Mouse (Mus musculus): Measurements from ENCODE around the gene Plcb4. TPM values are rescaled to one million over a fixed set of nuclear protein-coding genes. Genes with fewer than 3 reads are reported as not detected.

Gene Plcb4
- polyA plus RNA-seq, 1 experiment from 2014 or later = 14.4 TPM

- WGBS = 67% methylated on average over 5 of the region's 5 CpGs
- no peaks in the 10 kb centered on the region for H3K9me3 ChIP-seq (ENCODE audit: control insufficient read depth, low read length)
- no peaks in the 10 kb centered on the region for H3K27me3 ChIP-seq (ENCODE audit: control insufficient read depth, insufficient read depth, low read length)
- H3K9ac ChIP-seq (ENCODE audit: low read length) = no peak overlapping the region
- DNase-seq (ENCODE audit: low spot score) (no peak), ATAC-seq (ENCODE audit: low FRiP score, low TSS enrichment) (no peak)
- no peak overlapping the region for H3K4me3 ChIP-seq (ENCODE audit: low read depth, low read length)
- H3K27ac ChIP-seq (replicated peaks) = no peak overlapping the region
- TF ChIP-seq EP300 (optimal IDR thresholded peaks at IDR 0.05) (no peak), CTCF (IDR thresholded peaks at IDR 0.05; ENCODE audit: low read depth) (no peak)
- no peaks in the 10 kb centered on the region for H3K36me3 ChIP-seq (ENCODE audit: control insufficient read depth, insufficient read depth, low read length)
- H3K4me2 ChIP-seq (replicated peaks; ENCODE audit: low read depth) = no peak overlapping the region
- H3K4me1 ChIP-seq (replicated peaks; ENCODE audit: control insufficient read depth, insufficient read depth) = no peaks in the 10 kb centered on the region
These were observed 89.6 kb downstream of the Plcb4 start for GRCm38 (mm10) chr2:135748441-135748840.

GRCm38 (mm10) chr2:135749606-135750005, 90.8 kb downstream of the Plcb4 start:
- Histone ChIP-seq H3K4me1 (replicated peaks; ENCODE audit: control insufficient read depth, insufficient read depth) (no peaks in the 10 kb centered on the region), H3K27ac (replicated peaks) (no peak overlapping the region), H3K27me3 (ENCODE audit: control insufficient read depth, insufficient read depth, low read length) (no peaks in the 10 kb centered on the region), H3K4me3 (ENCODE audit: low read depth, low read length) (no peak overlapping the region), H3K9me3 (ENCODE audit: control insufficient read depth, low read length) (no peaks in the 10 kb centered on the region), H3K36me3 (ENCODE audit: control insufficient read depth, insufficient read depth, low read length) (no peaks in the 10 kb centered on the region), H3K4me2 (replicated peaks; ENCODE audit: low read depth) (no peak overlapping the region), H3K9ac (ENCODE audit: low read length) (no peak overlapping the region)
- TF ChIP-seq EP300 (optimal IDR thresholded peaks at IDR 0.05) (no peak), CTCF (IDR thresholded peaks at IDR 0.05; ENCODE audit: low read depth) (no peak)
- WGBS = 64% methylated on average over 15 of the region's 15 CpGs
- ATAC-seq (ENCODE audit: low FRiP score, low TSS enrichment) = no peak
- DNase-seq (ENCODE audit: low spot score) = no peak

DNA sequence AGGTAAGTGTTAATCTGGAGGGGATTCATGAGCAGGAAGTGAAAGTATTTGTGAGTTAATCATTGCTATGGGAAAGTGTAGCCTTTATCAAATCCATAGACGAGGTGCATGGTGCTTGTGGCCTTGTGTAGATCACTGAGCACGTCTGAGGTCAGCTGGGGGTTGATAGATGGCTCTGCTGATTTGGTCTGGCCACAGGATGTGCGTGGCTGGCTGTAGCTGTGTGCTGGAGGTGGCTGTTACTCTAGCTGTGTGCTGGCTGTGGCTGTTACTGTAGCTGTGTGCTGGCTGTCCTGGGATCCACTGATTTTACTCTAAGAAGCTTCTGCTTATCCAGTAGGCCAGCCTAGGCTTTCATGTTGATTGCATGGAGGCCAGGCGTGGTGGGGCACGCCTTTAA, 91.9 kb downstream of the Plcb4 start:
- DNase-seq (ENCODE audit: low spot score) (no peak), ATAC-seq (ENCODE audit: low FRiP score, low TSS enrichment) (no peak)
- H3K27ac ChIP-seq (replicated peaks) = no peak overlapping the region
- H3K27me3 ChIP-seq (ENCODE audit: control insufficient read depth, insufficient read depth, low read length) = no peaks in the 10 kb centered on the region
- no peaks in the 10 kb centered on the region for H3K36me3 ChIP-seq (ENCODE audit: control insufficient read depth, insufficient read depth, low read length)
- 64% methylated on average over 5 of the region's 5 CpGs for WGBS
- H3K9ac ChIP-seq (ENCODE audit: low read length) = no peak overlapping the region
- TF ChIP-seq EP300 (optimal IDR thresholded peaks at IDR 0.05) (no peak), CTCF (IDR thresholded peaks at IDR 0.05; ENCODE audit: low read depth) (no peak)
- no peak overlapping the region for H3K4me3 ChIP-seq (ENCODE audit: low read depth, low read length)
- H3K9me3 ChIP-seq (ENCODE audit: control insufficient read depth, low read length) = no peaks in the 10 kb centered on the region
- H3K4me1 ChIP-seq (replicated peaks; ENCODE audit: control insufficient read depth, insufficient read depth) = no peaks in the 10 kb centered on the region
- H3K4me2 ChIP-seq (replicated peaks; ENCODE audit: low read depth) = no peak overlapping the region

GRCm38 (mm10) chr2:135755792-135756191, 97.0 kb downstream of the Plcb4 start:
- no peaks in the 10 kb centered on the region for H3K9me3 ChIP-seq (ENCODE audit: control insufficient read depth, low read length)
- H3K27me3 ChIP-seq (ENCODE audit: control insufficient read depth, insufficient read depth, low read length) = no peaks in the 10 kb centered on the region
- H3K9ac ChIP-seq (ENCODE audit: low read length) = no peak overlapping the region
- H3K4me3 ChIP-seq (ENCODE audit: low read depth, low read length) = no peak overlapping the region
- no peak for TF ChIP-seq CTCF (IDR thresholded peaks at IDR 0.05; ENCODE audit: low read depth)
- TF ChIP-seq EP300 (optimal IDR thresholded peaks at IDR 0.05) = no peak
- 84% methylated on average over 5 of the region's 5 CpGs for WGBS
- no peak overlapping the region for H3K4me2 ChIP-seq (replicated peaks; ENCODE audit: low read depth)
- ATAC-seq (ENCODE audit: low FRiP score, low TSS enrichment) (no peak), DNase-seq (ENCODE audit: low spot score) (no peak)
- H3K4me1 ChIP-seq (replicated peaks; ENCODE audit: control insufficient read depth, insufficient read depth) = no peaks in the 10 kb centered on the region
- H3K36me3 ChIP-seq (ENCODE audit: control insufficient read depth, insufficient read depth, low read length) = no peaks in the 10 kb centered on the region
- no peak overlapping the region for H3K27ac ChIP-seq (replicated peaks)

DNA sequence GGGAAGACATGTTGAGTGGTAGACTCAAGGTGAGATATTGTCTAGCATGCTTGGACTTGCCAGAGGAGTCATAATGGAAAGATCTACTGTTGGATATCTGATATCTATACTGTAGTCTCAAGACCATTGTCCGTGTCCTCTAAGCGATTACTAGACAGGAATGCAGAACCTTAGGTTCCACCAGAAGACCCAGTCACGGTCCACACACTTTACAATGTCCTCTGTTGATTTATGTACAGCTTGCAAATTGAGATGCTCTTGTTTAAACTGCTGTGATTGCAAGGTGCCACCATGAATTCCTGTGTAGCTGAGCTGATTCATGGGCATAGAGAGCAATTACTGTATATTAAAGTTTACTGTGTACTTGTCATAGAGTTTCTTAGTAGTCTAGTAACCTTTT, 98.7 kb downstream of the Plcb4 start:
- WGBS = 94% methylated on average over 3 of the region's 3 CpGs
- no peak for DNase-seq (ENCODE audit: low spot score)

DNA sequence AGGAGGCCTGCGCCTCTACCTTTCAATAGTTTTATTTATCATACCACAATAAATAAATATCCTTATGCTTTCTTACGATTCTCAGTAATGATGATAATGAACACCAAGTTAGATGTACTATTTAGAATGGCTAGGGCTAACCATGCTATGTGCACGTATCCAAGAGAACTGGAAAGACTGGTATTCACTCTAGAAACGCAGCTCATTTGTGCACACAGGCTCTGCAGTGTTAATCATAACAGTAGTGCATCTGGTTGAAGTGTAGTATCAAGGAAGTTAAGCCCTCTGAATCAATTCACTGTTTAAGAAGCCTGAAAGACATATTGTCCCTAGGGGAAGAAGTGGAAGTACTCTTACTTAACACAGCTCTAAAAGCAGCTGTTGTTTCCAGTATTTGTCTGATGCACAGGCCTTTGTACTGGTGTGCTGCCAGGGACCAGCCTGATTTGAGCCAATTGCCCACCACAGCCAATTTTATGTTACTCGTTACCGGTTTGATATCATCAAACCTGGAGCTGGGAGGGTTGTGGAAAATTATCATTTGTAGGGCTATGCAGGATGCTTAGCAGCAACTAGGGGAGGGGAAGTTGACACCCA, 100.8 kb downstream of the Plcb4 start:
- WGBS = 56% methylated on average over 6 of the region's 6 CpGs
- ATAC-seq (ENCODE audit: low FRiP score, low TSS enrichment) (no peak), DNase-seq (ENCODE audit: low spot score) (no peak)
- Histone ChIP-seq H3K4me3 (ENCODE audit: low read depth, low read length) (no peak overlapping the region), H3K36me3 (ENCODE audit: control insufficient read depth, insufficient read depth, low read length) (no peaks in the 10 kb centered on the region), H3K27ac (replicated peaks) (no peak overlapping the region), H3K9ac (ENCODE audit: low read length) (no peak overlapping the region), H3K4me1 (replicated peaks; ENCODE audit: control insufficient read depth, insufficient read depth) (peaks cover 2% of the 10 kb centered on the region; the same call in 1 of the 2 replicates), H3K27me3 (ENCODE audit: control insufficient read depth, insufficient read depth, low read length) (no peaks in the 10 kb centered on the region), H3K4me2 (replicated peaks; ENCODE audit: low read depth) (no peak overlapping the region), H3K9me3 (ENCODE audit: control insufficient read depth, low read length) (no peaks in the 10 kb centered on the region)
- TF ChIP-seq CTCF (IDR thresholded peaks at IDR 0.05; ENCODE audit: low read depth) = no peak
- TF ChIP-seq EP300 (optimal IDR thresholded peaks at IDR 0.05) = no peak

More for the DNA sequence above, 98.7 kb downstream of the Plcb4 start:
- no peaks in the 10 kb centered on the region for H3K36me3 ChIP-seq (ENCODE audit: control insufficient read depth, insufficient read depth, low read length)
- ATAC-seq (ENCODE audit: low FRiP score, low TSS enrichment) = no peak
- H3K4me2 ChIP-seq (replicated peaks; ENCODE audit: low read depth) = no peak overlapping the region
- H3K4me3 ChIP-seq (ENCODE audit: low read depth, low read length) = no peak overlapping the region
- no peaks in the 10 kb centered on the region for H3K9me3 ChIP-seq (ENCODE audit: control insufficient read depth, low read length)
- H3K4me1 ChIP-seq (replicated peaks; ENCODE audit: control insufficient read depth, insufficient read depth) = peaks cover 2% of the 10 kb centered on the region; the same call in 1 of the 2 replicates
- no peak overlapping the region for H3K27ac ChIP-seq (replicated peaks)
- TF ChIP-seq EP300 (optimal IDR thresholded peaks at IDR 0.05) (no peak), CTCF (IDR thresholded peaks at IDR 0.05; ENCODE audit: low read depth) (no peak)
- no peaks in the 10 kb centered on the region for H3K27me3 ChIP-seq (ENCODE audit: control insufficient read depth, insufficient read depth, low read length)
- H3K9ac ChIP-seq (ENCODE audit: low read length) = no peak overlapping the region
